Mouse (Mus musculus): ENCODE data around the gene Satb2. TPM values are rescaled to one million over a fixed set of nuclear protein-coding genes. Genes with fewer than 3 reads are reported as not detected.
A peak's percentile ranks its signal among the peaks of the same experiment; 100 is the strongest.

Satb2 gene
- polyA plus RNA-seq, 1 experiment from 2014 or later = 0.04 TPM

DNA sequence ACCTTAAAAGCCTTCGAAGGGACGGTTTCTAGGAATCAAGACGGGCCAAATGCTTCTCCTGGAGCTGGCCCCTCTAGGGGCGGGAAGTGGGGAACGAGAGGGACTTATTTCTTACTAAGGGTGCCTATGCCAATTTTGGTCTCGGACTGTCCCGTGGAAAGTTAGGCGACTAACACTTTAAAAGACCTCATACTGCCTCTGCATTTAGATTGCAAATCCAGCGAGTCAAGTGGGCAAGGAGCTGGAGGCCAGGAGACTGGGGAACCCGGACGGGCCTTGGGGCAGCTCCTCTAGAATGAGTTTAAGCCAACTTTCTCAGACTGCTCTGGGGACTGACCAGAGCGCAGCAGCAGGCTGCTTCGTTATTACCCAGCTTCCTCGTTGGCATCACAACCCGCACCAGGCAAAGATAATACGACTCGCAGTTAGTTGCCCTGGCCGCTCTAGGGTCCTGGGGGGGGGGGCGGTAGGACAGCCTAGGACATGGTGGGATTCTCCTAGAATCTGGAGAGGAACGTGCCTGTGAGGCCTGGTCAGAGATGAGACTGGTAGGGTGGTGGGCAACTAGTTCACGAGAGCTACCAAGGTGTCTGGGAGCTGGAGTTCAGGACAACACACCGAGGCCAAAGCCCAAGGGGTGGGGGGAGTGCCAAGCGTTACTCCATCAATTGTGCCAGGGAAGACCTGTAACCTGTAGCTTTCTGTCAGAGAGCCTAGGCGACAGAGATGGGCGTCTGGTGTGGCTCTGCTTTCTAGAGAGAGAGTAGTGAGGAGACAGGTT is 2.2 kb downstream of the Satb2 start:
- Histone ChIP-seq H3K4me3 (ENCODE audit: low read depth, low read length) (no peak overlapping the region), H3K27me3 (ENCODE audit: control insufficient read depth, insufficient read depth, low read depth, low read length) (peaks cover 86% of the 10 kb centered on the region), H3K9ac (ENCODE audit: low read depth, low read length) (no peak overlapping the region), H3K27ac (ENCODE audit: low read length) (no peak overlapping the region), H3K4me2 (ENCODE audit: low read depth, low read length) (no peak overlapping the region), H3K36me3 (ENCODE audit: control insufficient read depth, insufficient read depth) (no peaks in the 10 kb centered on the region), H3K9me3 (replicated peaks; ENCODE audit: control insufficient read depth, low read length) (no peaks in the 10 kb centered on the region), H3K4me1 (ENCODE audit: control insufficient read depth, low read depth, low read length) (no peaks in the 10 kb centered on the region; the same call in 1 of the 2 replicates)
- WGBS (ENCODE audit: insufficient replicate concordance) = 2% methylated on average over 25 of the region's 25 CpGs
- ATAC-seq (ENCODE audit: low read depth) = no peak

DNA sequence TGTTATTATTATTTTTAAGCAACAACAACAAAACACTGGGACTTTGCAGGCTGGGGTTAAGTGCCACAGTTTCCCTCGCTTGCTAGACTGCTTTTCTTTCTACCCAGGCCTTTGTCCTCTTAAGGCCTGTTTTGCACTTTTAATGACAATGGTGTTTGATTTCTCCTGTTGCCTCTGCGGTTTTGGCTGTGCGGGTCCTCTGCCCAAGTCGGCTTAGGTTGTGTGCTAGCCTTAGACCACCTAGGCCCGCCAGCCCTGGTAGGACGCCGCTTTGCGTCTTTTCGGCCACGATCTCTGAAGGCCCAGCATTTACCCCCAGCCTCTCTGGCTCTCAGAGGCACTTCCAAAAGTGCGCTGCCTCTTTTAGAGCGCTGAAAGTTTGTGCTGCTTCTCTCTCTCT is 2.9 kb downstream of the Satb2 start:
- Histone ChIP-seq H3K36me3 (ENCODE audit: control insufficient read depth, insufficient read depth) (no peaks in the 10 kb centered on the region), H3K9ac (ENCODE audit: low read depth, low read length) (no peak overlapping the region), H3K4me1 (ENCODE audit: control insufficient read depth, low read depth, low read length) (no peaks in the 10 kb centered on the region; the same call in 1 of the 2 replicates), H3K4me2 (ENCODE audit: low read depth, low read length) (no peak overlapping the region), H3K4me3 (ENCODE audit: low read depth, low read length) (no peak overlapping the region), H3K9me3 (replicated peaks; ENCODE audit: control insufficient read depth, low read length) (no peaks in the 10 kb centered on the region), H3K27ac (ENCODE audit: low read length) (no peak overlapping the region), H3K27me3 (ENCODE audit: control insufficient read depth, insufficient read depth, low read depth, low read length) (peaks cover 86% of the 10 kb centered on the region)
- 3% methylated on average over 12 of the region's 12 CpGs for WGBS (ENCODE audit: insufficient replicate concordance)
- no peak for ATAC-seq (ENCODE audit: low read depth)

DNA sequence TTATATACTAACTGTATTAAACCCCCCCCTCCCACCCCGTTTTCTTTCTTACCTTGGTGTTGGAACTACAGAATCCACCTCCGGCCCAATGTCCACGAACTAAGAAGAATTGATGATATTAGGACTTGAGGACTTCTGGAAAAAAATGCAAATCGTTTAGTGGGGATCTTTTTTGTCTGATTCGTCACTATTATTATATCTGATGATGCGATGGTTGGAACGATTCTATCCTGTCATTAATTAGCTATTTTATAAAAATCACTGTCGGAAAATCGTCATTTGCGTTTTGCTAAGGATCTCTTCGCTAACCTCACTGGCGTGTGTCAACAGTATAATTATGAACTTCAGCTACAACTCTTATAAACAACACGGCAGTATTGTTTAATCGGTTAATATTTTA is 4.3 kb downstream of the Satb2 start:
- Histone ChIP-seq H3K27me3 (ENCODE audit: control insufficient read depth, insufficient read depth, low read depth, low read length) (peaks cover 88% of the 10 kb centered on the region), H3K4me2 (ENCODE audit: low read depth, low read length) (no peak overlapping the region), H3K27ac (ENCODE audit: low read length) (no peak overlapping the region), H3K4me1 (ENCODE audit: control insufficient read depth, low read depth, low read length) (no peaks in the 10 kb centered on the region; the same call in 1 of the 2 replicates), H3K9ac (ENCODE audit: low read depth, low read length) (no peak overlapping the region), H3K9me3 (replicated peaks; ENCODE audit: control insufficient read depth, low read length) (no peaks in the 10 kb centered on the region), H3K4me3 (ENCODE audit: low read depth, low read length) (no peak overlapping the region), H3K36me3 (ENCODE audit: control insufficient read depth, insufficient read depth) (no peaks in the 10 kb centered on the region)
- no peak for ATAC-seq (ENCODE audit: low read depth)
- whole genome bisulfite sequencing (ENCODE audit: insufficient replicate concordance) = 5% methylated on average over 14 of the region's 14 CpGs

DNA sequence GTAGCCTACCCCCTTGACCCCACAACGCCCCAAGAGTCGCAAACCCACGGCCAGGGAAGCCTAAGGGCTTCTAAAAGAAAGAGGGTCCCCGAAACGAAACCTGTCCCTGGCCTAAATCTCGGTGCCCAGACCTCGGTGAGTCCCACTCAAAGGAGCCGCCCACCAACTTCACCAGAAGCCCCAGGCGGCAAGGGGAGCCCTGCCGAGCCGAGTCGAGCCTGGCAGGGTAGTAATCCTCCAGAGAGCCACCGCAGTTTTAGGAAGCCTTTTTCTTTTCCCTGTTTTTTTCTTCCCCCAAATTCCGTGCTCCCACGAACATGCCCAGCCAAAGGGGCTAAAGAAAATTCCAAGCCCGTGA is 4.9 kb downstream of the Satb2 start:
- peak overlapping the region; percentile 31; the same call in 1 of the 2 replicates for H3K9ac ChIP-seq (ENCODE audit: low read depth, low read length)
- no peaks in the 10 kb centered on the region for H3K36me3 ChIP-seq (ENCODE audit: control insufficient read depth, insufficient read depth)

DNA sequence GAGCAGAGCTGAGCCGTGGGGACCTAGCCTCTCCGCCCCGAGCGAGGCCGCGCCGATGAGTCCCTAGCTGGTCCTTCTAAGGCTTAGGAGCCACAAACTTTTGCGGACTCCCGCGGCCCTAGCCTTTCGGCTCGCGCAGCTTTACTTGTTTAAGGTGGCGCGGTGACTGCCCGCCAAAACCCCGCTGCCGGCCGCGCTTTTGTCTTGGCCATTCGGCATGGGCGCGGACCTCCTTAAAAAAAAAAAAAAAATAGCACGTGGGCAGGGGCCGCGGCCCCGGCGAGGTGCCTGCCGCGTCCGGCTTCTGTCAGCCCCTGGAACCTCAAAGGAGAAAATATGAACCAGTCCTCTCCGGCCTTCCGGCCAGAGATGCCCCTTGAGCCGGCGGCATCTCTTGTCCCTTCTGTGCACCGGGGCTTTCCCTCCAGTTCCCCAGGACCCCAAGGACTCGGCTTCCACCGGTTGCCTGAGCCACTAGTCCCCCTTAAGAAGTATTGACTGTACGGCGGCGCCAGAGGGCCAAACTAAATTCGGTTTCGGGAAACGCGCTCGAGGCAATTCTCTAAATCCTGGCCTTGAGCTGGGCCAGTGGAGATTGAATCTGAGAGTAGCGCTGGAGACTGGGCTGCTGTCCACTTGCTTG is 5.4 kb downstream of the Satb2 start:
- H3K4me3 ChIP-seq (ENCODE audit: low read depth, low read length) = peak overlapping the region; percentile 62
- H3K4me2 ChIP-seq (ENCODE audit: low read depth, low read length) = peak overlapping the region; percentile 73
- peak; percentile 55 for ATAC-seq (ENCODE audit: low read depth)
- H3K27me3 ChIP-seq (ENCODE audit: control insufficient read depth, insufficient read depth, low read depth, low read length) = peaks cover 88% of the 10 kb centered on the region
- H3K36me3 ChIP-seq (ENCODE audit: control insufficient read depth, insufficient read depth) = no peaks in the 10 kb centered on the region
- no peaks in the 10 kb centered on the region for H3K9me3 ChIP-seq (replicated peaks; ENCODE audit: control insufficient read depth, low read length)
- WGBS (ENCODE audit: insufficient replicate concordance) = under 1% methylated on average over 47 of the region's 47 CpGs
- H3K4me1 ChIP-seq (ENCODE audit: control insufficient read depth, low read depth, low read length) = no peaks in the 10 kb centered on the region; the same call in 1 of the 2 replicates
- peak overlapping the region; percentile 51; the same call in 1 of the 2 replicates for H3K9ac ChIP-seq (ENCODE audit: low read depth, low read length)
- no peak overlapping the region for H3K27ac ChIP-seq (ENCODE audit: low read length)

More for the DNA sequence above, 4.9 kb downstream of the Satb2 start:
- Histone ChIP-seq H3K4me1 (ENCODE audit: control insufficient read depth, low read depth, low read length) (no peaks in the 10 kb centered on the region; the same call in 1 of the 2 replicates), H3K9me3 (replicated peaks; ENCODE audit: control insufficient read depth, low read length) (no peaks in the 10 kb centered on the region), H3K4me2 (ENCODE audit: low read depth, low read length) (peak overlapping the region; percentile 73), H3K27me3 (ENCODE audit: control insufficient read depth, insufficient read depth, low read depth, low read length) (peaks cover 90% of the 10 kb centered on the region), H3K27ac (ENCODE audit: low read length) (no peak overlapping the region), H3K4me3 (ENCODE audit: low read depth, low read length) (peak overlapping the region; percentile 62)
- 0% methylated on average over 16 of the region's 16 CpGs for WGBS (ENCODE audit: insufficient replicate concordance)
- ATAC-seq (ENCODE audit: low read depth) = no peak

DNA sequence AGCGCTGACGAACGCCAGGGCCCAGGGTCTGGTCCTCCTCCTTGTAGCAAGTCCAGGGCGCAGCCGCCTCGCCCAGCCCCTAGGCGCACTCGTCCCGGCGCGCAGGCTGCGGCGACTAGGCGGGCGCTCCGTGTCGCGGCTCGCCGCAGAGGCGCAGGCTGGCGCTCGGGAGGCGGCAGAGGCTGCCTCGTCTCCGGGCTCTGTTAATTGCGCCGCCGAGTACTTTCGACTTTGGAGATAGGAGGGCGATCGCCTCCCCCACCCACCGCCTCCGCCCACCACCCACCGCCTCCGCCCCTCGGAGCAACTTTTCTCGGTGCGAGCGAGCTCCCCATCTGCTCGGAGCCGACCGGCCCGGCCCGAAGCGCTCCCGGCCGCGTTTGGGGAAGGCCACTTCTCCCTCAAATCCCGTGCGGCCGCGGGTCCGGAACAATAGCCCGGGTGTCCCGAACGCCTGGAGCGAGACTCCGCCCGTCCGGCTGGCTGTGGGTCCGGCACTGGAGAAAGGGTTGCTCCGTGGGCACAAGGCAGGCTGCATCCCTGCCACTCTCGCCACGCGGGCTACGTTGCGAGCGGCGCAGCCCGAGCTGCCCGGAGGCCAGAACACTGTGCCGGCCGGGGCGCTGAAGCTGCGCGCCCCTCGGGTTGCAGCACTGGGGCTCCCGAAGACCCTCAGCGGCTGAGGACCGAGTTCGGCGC is 6.0 kb downstream of the Satb2 start:
- under 1% methylated on average over 82 of the region's 83 CpGs for WGBS (ENCODE audit: insufficient replicate concordance)
- Histone ChIP-seq H3K4me1 (ENCODE audit: control insufficient read depth, low read depth, low read length) (no peaks in the 10 kb centered on the region; the same call in 1 of the 2 replicates), H3K4me2 (ENCODE audit: low read depth, low read length) (peak overlapping the region; percentile 73), H3K9me3 (replicated peaks; ENCODE audit: control insufficient read depth, low read length) (no peaks in the 10 kb centered on the region), H3K9ac (ENCODE audit: low read depth, low read length) (peak overlapping the region; percentile 51; the same call in 1 of the 2 replicates), H3K27me3 (ENCODE audit: control insufficient read depth, insufficient read depth, low read depth, low read length) (peaks cover 84% of the 10 kb centered on the region), H3K4me3 (ENCODE audit: low read depth, low read length) (peak overlapping the region; percentile 62), H3K27ac (ENCODE audit: low read length) (no peak overlapping the region), H3K36me3 (ENCODE audit: control insufficient read depth, insufficient read depth) (no peaks in the 10 kb centered on the region)
- peak; percentile 45; the same call in 1 of the 2 replicates for ATAC-seq (ENCODE audit: low read depth)

DNA sequence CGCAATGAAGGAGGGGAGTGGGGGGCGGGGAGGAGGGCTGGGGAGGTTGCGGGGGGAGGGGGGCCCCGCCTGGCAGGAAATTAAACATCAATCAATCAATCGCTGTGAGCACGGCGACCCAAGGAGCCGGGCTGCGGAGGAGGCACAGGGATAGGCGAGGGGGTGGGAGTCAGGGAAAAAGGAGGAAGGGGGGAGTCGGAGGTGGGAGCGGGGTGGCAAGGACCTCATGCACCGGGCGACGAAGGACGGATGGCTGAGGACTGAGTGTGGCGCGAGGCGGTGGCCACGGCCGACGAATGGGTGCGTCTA is 6.6 kb downstream of the Satb2 start:
- ATAC-seq (ENCODE audit: low read depth) = no peak
- Histone ChIP-seq H3K9ac (ENCODE audit: low read depth, low read length) (no peak overlapping the region), H3K9me3 (replicated peaks; ENCODE audit: control insufficient read depth, low read length) (no peaks in the 10 kb centered on the region), H3K27me3 (ENCODE audit: control insufficient read depth, insufficient read depth, low read depth, low read length) (peaks cover 79% of the 10 kb centered on the region), H3K4me3 (ENCODE audit: low read depth, low read length) (peak overlapping the region; percentile 62), H3K4me1 (ENCODE audit: control insufficient read depth, low read depth, low read length) (no peaks in the 10 kb centered on the region; the same call in 1 of the 2 replicates), H3K4me2 (ENCODE audit: low read depth, low read length) (peak overlapping the region; percentile 73), H3K36me3 (ENCODE audit: control insufficient read depth, insufficient read depth) (no peaks in the 10 kb centered on the region), H3K27ac (ENCODE audit: low read length) (no peak overlapping the region)
- 0% methylated on average over 23 of the region's 23 CpGs for WGBS (ENCODE audit: insufficient replicate concordance)

DNA sequence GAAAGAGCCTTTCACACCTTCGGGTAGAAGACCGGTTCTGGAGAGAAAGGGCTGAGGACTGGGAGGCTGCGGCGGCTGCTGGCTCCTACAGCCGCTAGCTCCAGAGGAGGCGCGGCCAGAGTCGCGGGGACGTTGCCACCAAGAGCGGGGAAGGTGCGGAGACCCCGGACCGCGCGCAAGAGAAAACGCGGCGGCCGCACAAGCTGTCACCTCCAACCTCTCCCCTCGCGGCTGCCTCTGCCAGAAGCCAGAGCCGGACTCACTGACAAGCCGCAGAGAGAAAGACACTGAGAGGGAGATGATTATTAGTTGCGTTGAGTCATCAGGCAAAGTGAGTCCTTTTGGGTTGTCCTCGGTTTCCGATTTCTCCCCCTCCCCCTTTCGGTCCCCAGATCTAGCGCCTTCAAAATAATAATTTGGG is 7.0 kb downstream of the Satb2 start:
- Histone ChIP-seq H3K9ac (ENCODE audit: low read depth, low read length) (no peak overlapping the region), H3K4me3 (ENCODE audit: low read depth, low read length) (peak overlapping the region; percentile 62), H3K4me2 (ENCODE audit: low read depth, low read length) (peak overlapping the region; percentile 73), H3K27ac (ENCODE audit: low read length) (no peak overlapping the region), H3K36me3 (ENCODE audit: control insufficient read depth, insufficient read depth) (no peaks in the 10 kb centered on the region), H3K4me1 (ENCODE audit: control insufficient read depth, low read depth, low read length) (no peaks in the 10 kb centered on the region; the same call in 1 of the 2 replicates), H3K27me3 (ENCODE audit: control insufficient read depth, insufficient read depth, low read depth, low read length) (peaks cover 75% of the 10 kb centered on the region), H3K9me3 (replicated peaks; ENCODE audit: control insufficient read depth, low read length) (no peaks in the 10 kb centered on the region)
- no peak for ATAC-seq (ENCODE audit: low read depth)
- WGBS (ENCODE audit: insufficient replicate concordance) = under 1% methylated on average over 27 of the region's 29 CpGs

Data from liver, embryonic 16.5 days (tissue).